Mouse (Mus musculus) heart, adult 2 months (tissue): ENCODE measurements around the gene Taf8. TPM values are rescaled to one million over a fixed set of nuclear protein-coding genes. Genes with fewer than 3 reads are reported as not detected.

Experiments used
- DNase-seq, 2 experiments: peaks; one replicate each; pipeline ENCODE4 v3.0.0; 2021
- H3K27ac ChIP-seq: fragments of 200-600 bp; 2 replicates; pipeline ENCODE4 v1.8.1; 2022
- H3K27me3 ChIP-seq: fragments of 200-500 bp; 2 replicates; pipeline ENCODE4 v1.6.1; 2012; ENCODE audit warnings: mild to moderate bottlenecking, low read length, inconsistent platforms, mixed read lengths; ENCODE audit not compliant: control insufficient read depth, insufficient read depth
- H3K36me3 ChIP-seq: fragments of 200-500 bp; 2 replicates; pipeline ENCODE4 v1.6.1; 2012; ENCODE audit warnings: low read length, inconsistent platforms; ENCODE audit not compliant: control insufficient read depth, insufficient read depth
- H3K4me1 ChIP-seq: fragments of 200-500 bp; 2 replicates; pipeline ENCODE4 v1.6.1; 2011; ENCODE audit warnings: low read length; ENCODE audit not compliant: control insufficient read depth, insufficient read depth
- H3K4me3 ChIP-seq: fragments of 200-600 bp; 2 replicates; pipeline ENCODE4 v1.8.1; 2022
- H3K79me2 ChIP-seq: fragments of 200-500 bp; replicated peaks from 2 replicates; pipeline ENCODE4 v1.6.1; 2012; ENCODE audit warnings: mild to moderate bottlenecking, inconsistent platforms, low read length, moderate library complexity, mixed read lengths; ENCODE audit not compliant: control insufficient read depth, insufficient read depth
- H3K9ac ChIP-seq: fragments of 200-500 bp; 2 replicates; pipeline ENCODE4 v1.6.1; 2012; ENCODE audit warnings: low read depth, mild to moderate bottlenecking, control low read depth, inconsistent platforms, low read length, mixed read lengths
- CTCF ChIP-seq: fragments of 200-600 bp; IDR thresholded peaks from 2 replicates; pipeline ENCODE4 v1.8.1; 2022; ENCODE audit warnings: antibody characterized with exemption, mild to moderate bottlenecking, moderate library complexity
- EP300 ChIP-seq: fragments of 200-500 bp; IDR thresholded peaks from 2 replicates; pipeline ENCODE4 v1.6.1; 2011; ENCODE audit warnings: low read depth, low read length, control low read depth; ENCODE audit not compliant: insufficient read depth
- POLR2A ChIP-seq: fragments of 200-500 bp; IDR thresholded peaks from 2 replicates; pipeline ENCODE4 v1.6.1; 2011; ENCODE audit warnings: mild to moderate bottlenecking, low read depth, low read length, control low read depth; ENCODE audit not compliant: insufficient read depth
- WGBS: fragments of 180-500 bp; shearing (Covaris S2); methylation state at CpG from one replicate; pipeline ENCODE4 v1.1.7; 2018; 5-methylcytosine and 5-hydroxymethylcytosine counted together
- intact Hi-C: fragments of 180-260 bp; cut with DNase I; formaldehyde crosslinking; loops from one replicate; pipeline ENCODE4 v1.15.1; 2025
- polyA plus RNA-seq: library from polyadenylated mRNA; depleted of rRNA; stranded (reverse); fragments of >200 nt; gene quantifications from 2 replicates; pipeline ENCODE4 v1.2.3, GENCODE M21; 2012
- total RNA-seq, 2 experiments: library from RNA; stranded (reverse); gene quantifications; 2 replicates each; pipeline ENCODE4 v1.2.3; 2021

Taf8 gene
- total and polyA plus RNA-seq, 3 experiments = 10.8 to 14.2 (median 12.5) TPM

GRCm38 (mm10) chr17:47469642-47470041, 32.5 kb downstream of the Taf8 start:
- 97% methylated on average over 4 of the region's 4 CpGs for WGBS
- Histone ChIP-seq H3K4me3 (no peak overlapping the region), H3K36me3 (no peaks in the 10 kb centered on the region), H3K27ac (no peak overlapping the region), H3K27me3 (peaks cover 2% of the 10 kb centered on the region; the same call in 1 of the 2 replicates), H3K9ac (no peak overlapping the region), H3K79me2 (no peaks in the 10 kb centered on the region), H3K4me1 (no peaks in the 10 kb centered on the region)
- no peak for DNase-seq
- intact Hi-C loops = no loop called here
- TF ChIP-seq POLR2A = no peak
- no peak for TF ChIP-seq EP300
- TF ChIP-seq CTCF = no peak

- no peaks in the 10 kb centered on the region for H3K4me1 ChIP-seq
- DNase-seq = peak; percentile 36 to 52
- intact Hi-C loops = no loop called here
- H3K4me3 ChIP-seq = peak overlapping the region; percentile 20; the same call in 1 of the 2 replicates
- no peak overlapping the region for H3K27ac ChIP-seq
- H3K9ac ChIP-seq = peak overlapping the region; percentile 34
- no peaks in the 10 kb centered on the region for H3K79me2 ChIP-seq
- no peaks in the 10 kb centered on the region for H3K36me3 ChIP-seq
- H3K27me3 ChIP-seq = peaks cover 2% of the 10 kb centered on the region; the same call in 1 of the 2 replicates
- 20% methylated on average over 34 of the region's 34 CpGs for WGBS
- peak; percentile 28; the same call in 1 of the 2 replicates for TF ChIP-seq CTCF
- TF ChIP-seq POLR2A = no peak
- no peak for TF ChIP-seq EP300
These were observed 33.6 kb downstream of the Taf8 start for GRCm38 (mm10) chr17:47468466-47468865.

- H3K79me2 ChIP-seq = no peaks in the 10 kb centered on the region
- WGBS = 35% methylated on average over 11 of the region's 14 CpGs
- H3K9ac ChIP-seq = no peak overlapping the region; the same call in 1 of the 2 replicates
- no peak overlapping the region for H3K27ac ChIP-seq
- DNase-seq = no peak
- no peaks in the 10 kb centered on the region for H3K4me1 ChIP-seq
- peaks cover 2% of the 10 kb centered on the region; the same call in 1 of the 2 replicates for H3K27me3 ChIP-seq
- intact Hi-C loops = no loop called here
- peak overlapping the region; percentile 20; the same call in 1 of the 2 replicates for H3K4me3 ChIP-seq
- TF ChIP-seq POLR2A (no peak), CTCF (no peak), EP300 (no peak)
- H3K36me3 ChIP-seq = no peaks in the 10 kb centered on the region
These were observed 34.0 kb downstream of the Taf8 start for GRCm38 (mm10) chr17:47468063-47468462.

GRCm38 (mm10) chr17:47467659-47468058, 34.4 kb downstream of the Taf8 start:
- TF ChIP-seq EP300 (no peak), POLR2A (no peak), CTCF (no peak)
- H3K9ac ChIP-seq = no peak overlapping the region
- no peak overlapping the region for H3K27ac ChIP-seq
- H3K79me2 ChIP-seq = no peaks in the 10 kb centered on the region
- WGBS = 84% methylated on average over 11 of the region's 11 CpGs
- no peak overlapping the region for H3K4me3 ChIP-seq
- H3K4me1 ChIP-seq = no peaks in the 10 kb centered on the region
- DNase-seq = no peak
- H3K27me3 ChIP-seq = peaks cover 2% of the 10 kb centered on the region; the same call in 1 of the 2 replicates
- no peaks in the 10 kb centered on the region for H3K36me3 ChIP-seq
- intact Hi-C loops = no loop called here

GRCm38 (mm10) chr17:47466284-47466683, 35.8 kb downstream of the Taf8 start:
- H3K27me3 ChIP-seq = peaks cover 2% of the 10 kb centered on the region; the same call in 1 of the 2 replicates
- H3K4me3 ChIP-seq = no peak overlapping the region
- no peaks in the 10 kb centered on the region for H3K79me2 ChIP-seq
- no peaks in the 10 kb centered on the region for H3K36me3 ChIP-seq
- H3K27ac ChIP-seq = no peak overlapping the region
- no peaks in the 10 kb centered on the region; the same call in 1 of the 2 replicates for H3K4me1 ChIP-seq
- 60% methylated on average over 9 of the region's 9 CpGs for WGBS
- DNase-seq = no peak
- intact Hi-C loops = no loop called here
- H3K9ac ChIP-seq = no peak overlapping the region
- no peak for TF ChIP-seq EP300
- TF ChIP-seq CTCF = no peak
- no peak for TF ChIP-seq POLR2A

GRCm38 (mm10) chr17:47465016-47465415, 37.1 kb downstream of the Taf8 start:
- H3K36me3 ChIP-seq = no peaks in the 10 kb centered on the region
- no peaks in the 10 kb centered on the region; the same call in 1 of the 2 replicates for H3K4me1 ChIP-seq
- H3K4me3 ChIP-seq = no peak overlapping the region
- no peak overlapping the region for H3K27ac ChIP-seq
- no peak overlapping the region for H3K9ac ChIP-seq
- DNase-seq = no peak
- intact Hi-C loops = no loop called here
- no peaks in the 10 kb centered on the region for H3K79me2 ChIP-seq
- no peak for TF ChIP-seq POLR2A
- no peak for TF ChIP-seq EP300
- no peak for TF ChIP-seq CTCF
- 82% methylated on average over 11 of the region's 11 CpGs for WGBS
- peaks cover 2% of the 10 kb centered on the region; the same call in 1 of the 2 replicates for H3K27me3 ChIP-seq
